Mouse (Mus musculus) spleen, adult 18-20 months (tissue): ENCODE measurements at regions not wholly inside any gene's neighbourhood (a gene's known extent, or its start where the extent isn't known, plus 50 kb on each side); places are given as distances from the start of the nearest gene placed in this dataset.

ENCODE experiments used
- DNase-seq, 2 experiments: peaks; one replicate each; pipeline ENCODE4 v3.0.0; 2022; ENCODE audit warnings: mixed read lengths in 2 of 2

DNA sequence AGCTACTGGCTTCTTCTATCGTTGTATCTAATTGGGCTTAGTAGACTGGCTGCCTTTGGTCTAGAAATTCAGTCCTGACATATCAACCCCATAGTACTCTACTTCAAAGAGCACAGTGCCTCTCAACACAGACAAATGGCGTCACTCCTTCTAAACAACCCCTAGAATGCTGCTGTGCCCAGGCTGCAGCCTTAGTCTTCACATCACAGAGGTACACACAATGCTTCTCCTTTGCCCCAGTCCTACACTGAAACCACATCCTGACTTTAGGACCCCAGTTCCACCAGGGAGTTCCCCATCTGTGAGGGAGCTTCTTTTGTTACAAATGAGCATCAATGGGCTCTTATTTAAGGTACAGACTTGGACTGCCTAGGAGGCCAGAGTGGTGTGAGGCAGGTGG, 312.6 kb downstream of the Cd83 start:
- no peak for DNase-seq

- DNase-seq: no peak
Observed at GRCm38 (mm10) chr13:44099511-44099910, 314.9 kb downstream of the Cd83 start.

GRCm38 (mm10) chr13:44100125-44101067, 315.8 kb downstream of the Cd83 start:
- DNase-seq: no peak

- DNase-seq: no peak
Observed at GRCm38 (mm10) chr13:44101161-44101560, 316.6 kb downstream of the Cd83 start.

- DNase-seq: no peak
Observed at GRCm38 (mm10) chr13:44101806-44102205, 317.2 kb downstream of the Cd83 start.

GRCm38 (mm10) chr13:44102257-44102656, 317.7 kb downstream of the Cd83 start:
- no peak for DNase-seq

- DNase-seq: no peak
Observed at GRCm38 (mm10) chr13:44103340-44103739, 318.8 kb downstream of the Cd83 start.

DNA sequence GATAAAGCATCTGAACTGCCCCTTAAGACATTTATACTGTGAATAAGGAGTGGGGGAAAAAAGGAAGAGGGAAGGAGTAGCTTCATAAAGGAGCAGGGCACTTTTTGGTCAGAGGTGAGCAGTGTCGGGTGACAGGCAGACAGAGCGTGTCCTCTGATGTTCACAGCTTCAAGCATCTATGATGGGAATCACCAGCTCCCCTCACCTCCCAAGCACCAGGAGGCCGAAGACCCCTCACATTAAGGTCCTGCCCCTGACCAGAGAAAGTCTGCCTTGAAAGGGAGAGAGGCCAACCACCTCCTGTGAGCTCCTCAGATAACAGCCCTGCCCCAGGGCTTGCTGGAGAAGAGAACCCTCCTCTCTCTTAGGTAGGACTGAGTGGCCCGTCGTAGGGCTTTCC, 320.6 kb downstream of the Cd83 start:
- DNase-seq: no peak

DNA sequence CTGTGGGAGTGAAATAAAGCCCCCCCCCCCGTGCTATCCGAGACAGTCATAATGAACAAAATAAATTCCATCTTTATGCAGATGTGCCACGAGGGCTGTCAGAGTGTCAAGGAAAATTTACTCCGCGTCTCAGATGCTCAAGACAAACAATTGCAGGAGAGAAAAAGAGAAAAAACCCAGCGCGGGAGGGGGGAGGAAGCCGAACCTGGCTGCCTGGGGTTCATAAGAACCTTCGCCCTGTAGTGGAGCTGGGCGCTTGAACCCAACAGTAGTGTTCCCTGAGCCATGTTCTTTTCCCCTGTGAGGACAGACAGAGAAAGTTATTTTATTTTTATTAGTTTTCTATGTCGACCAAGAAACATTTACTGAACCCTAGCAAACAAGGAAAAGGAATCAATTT, 324.1 kb downstream of the Cd83 start:
- no peak for DNase-seq

DNA sequence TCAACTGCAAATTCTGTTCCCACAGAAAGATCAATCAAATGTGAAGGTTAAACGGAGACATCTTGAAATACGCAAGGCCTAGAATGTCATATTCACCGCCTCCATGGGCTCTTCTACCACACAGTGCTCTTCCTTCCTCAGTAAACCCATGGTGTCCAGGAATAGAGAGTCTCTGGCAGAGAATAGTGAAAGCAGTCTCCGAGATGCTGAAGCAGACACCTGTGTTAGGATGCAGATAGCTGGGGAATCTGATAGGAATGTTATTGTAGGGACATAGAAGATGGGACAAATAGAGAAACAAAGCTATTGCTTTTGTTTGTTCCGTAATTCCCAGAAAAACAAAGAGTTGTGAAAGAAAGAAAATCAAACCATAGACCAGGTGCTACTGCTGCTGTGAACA, 328.5 kb downstream of the Cd83 start:
- DNase-seq: no peak

GRCm38 (mm10) chr13:44114856-44115255, 330.3 kb downstream of the Cd83 start:
- no peak for DNase-seq

GRCm38 (mm10) chr13:44117841-44118240, 333.3 kb downstream of the Cd83 start:
- no peak for DNase-seq

DNA sequence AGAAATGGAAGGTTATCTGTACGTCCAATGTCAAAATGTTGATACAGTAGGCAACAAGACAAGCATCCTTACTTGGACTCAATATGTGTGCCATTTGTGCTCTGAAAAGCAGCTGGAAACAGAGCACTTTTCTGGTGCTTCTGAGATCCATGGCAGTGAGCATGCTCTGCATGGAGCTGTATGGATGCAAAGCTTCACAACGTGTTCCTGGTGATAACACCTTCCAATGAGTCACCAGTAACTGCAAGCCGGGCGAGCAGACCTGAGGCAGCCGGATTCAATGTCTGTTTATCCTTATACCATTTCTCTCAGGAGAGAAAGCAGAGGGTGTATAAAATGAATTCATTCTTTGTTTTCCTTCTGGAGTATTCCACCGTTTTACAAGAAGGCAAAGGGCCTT, 334.3 kb downstream of the Cd83 start:
- no peak for DNase-seq

GRCm38 (mm10) chr13:44121241-44121671, 336.7 kb downstream of the Cd83 start:
- no peak for DNase-seq

DNA sequence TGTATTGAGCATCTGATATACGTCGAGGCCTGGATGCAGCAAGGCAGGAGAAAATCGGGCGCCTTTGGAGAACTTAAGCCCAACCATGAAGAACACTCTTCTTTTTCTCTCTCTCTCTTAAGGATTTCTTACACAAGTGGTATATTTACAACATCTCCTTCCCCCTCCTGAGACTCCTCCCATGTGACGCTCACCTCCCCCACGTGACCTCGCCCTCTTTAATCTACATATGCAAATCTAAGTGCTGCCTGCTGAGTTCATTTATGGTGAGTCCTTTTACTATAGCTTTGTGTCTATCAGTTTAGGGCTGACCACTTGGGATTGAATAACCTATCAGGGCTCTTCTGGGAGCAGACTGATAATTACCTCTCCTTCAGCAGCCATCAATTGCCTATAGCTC, 337.4 kb downstream of the Cd83 start:
- no peak for DNase-seq

GRCm38 (mm10) chr13:44126198-44126597, 341.6 kb downstream of the Cd83 start:
- no peak for DNase-seq

GRCm38 (mm10) chr13:44128506-44129274, 344.1 kb downstream of the Cd83 start:
- DNase-seq: no peak

- DNase-seq: no peak
Observed at GRCm38 (mm10) chr13:44131916-44132315, 347.3 kb downstream of the Cd83 start.

GRCm38 (mm10) chr13:44132510-44132909, 347.9 kb downstream of the Cd83 start:
- DNase-seq: no peak

GRCm38 (mm10) chr13:44133436-44133835, 348.9 kb downstream of the Cd83 start:
- no peak for DNase-seq

DNA sequence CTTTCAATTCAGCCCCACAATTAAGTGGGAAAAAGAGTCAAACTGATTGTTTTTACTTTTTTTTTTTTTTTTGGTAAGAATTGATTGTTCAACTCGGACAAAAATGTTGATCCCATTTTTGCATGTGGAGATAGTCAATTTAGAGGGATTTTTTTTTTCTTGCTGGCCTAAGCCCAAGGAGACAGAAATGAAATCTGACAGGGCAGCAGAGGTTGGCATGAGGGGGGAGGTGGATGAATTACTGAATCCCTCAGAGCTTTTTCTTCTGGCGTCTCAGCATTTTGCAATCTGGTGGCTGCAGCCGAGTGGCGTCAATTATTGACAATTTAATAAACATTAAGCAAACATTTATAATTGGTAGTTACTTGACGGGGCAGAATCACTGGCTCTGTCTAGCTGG, 356.6 kb downstream of the Cd83 start:
- DNase-seq: no peak

DNA sequence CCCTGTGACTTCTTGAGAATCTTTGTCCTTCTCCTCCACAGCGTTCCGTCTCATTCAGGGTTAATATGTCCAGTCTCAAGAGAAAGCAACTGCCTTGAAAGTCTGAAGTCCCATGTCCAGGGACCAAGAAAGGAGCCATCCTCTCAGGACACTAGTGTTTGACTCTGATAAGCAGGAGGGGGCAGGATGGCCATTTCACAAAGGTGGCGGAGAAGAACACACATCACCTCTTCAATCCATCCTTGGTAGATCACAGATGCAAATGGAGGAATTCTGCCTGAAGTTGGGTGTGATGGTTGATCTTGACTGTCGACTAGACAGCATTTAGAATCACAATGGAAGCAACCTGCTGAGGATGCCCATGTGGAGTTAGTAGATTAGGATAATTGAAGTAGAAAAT, 360.9 kb downstream of the Cd83 start:
- DNase-seq: no peak

DNA sequence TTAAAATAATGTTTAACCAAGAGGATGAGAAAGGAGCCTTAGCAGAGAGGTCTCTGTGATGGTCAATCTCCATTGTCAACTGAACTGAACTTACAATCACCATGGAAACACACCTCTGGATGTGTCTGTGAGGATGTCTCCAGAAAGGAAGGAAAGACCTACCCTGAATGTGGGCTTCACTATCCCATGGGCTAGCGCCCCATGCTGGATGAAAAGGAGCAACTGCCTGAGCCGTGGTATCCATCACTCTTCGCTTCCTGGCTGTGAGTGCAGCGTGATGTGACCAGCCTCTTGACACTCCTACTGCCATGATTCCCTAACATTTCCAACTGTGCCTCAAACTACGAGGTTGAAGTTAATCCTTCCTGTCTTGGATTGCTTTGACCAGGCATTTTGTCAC, 363.3 kb downstream of the Cd83 start:
- no peak for DNase-seq

DNA sequence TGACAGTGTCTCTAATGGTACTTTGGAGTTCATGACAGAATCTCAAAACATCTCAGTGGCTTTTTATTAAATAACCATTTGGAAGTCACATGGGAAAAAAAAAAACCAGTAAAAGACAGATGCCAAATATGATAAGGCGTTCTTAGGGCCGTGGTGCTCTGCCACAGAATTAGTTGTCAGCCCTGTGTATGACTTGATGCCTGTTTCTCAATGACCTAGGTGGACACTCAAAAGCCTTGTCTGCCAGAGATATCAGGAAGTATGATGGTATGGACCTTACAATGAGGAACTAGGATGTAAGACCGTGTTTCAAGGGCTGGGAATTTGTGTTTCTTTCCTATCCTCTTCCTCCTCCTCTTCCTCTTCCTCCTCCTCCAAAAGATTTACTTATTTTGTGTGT, 364.9 kb downstream of the Cd83 start:
- DNase-seq: no peak
